Mouse (Mus musculus) CH12.LX (cell line): ENCODE measurements around the gene Zscan5b.

ENCODE experiments used
- CHD2 ChIP-seq: IDR thresholded peaks from 2 replicates; pipeline ENCODE4 v1.6.1; 2011; ENCODE audit warnings: low read length, improper control_type of control experiment
- CTCF ChIP-seq, 2 experiments: IDR thresholded peaks in 1 of 2; conservative IDR thresholded peaks in 1 of 2; 2 replicates each; pipeline ENCODE4 v1.5.1; 2011 to 2012; ENCODE audit warnings: low read depth in 2 of 2, low read length in 2 of 2, improper control_type of control experiment in 1 of 2, inconsistent platforms in 1 of 2, mild to moderate bottlenecking in 1 of 2, moderate library complexity in 1 of 2
- GABPA ChIP-seq: IDR thresholded peaks from 2 replicates; pipeline ENCODE4 v1.6.1; 2012; ENCODE audit warnings: low read depth, low read length, improper control_type of control experiment, inconsistent platforms; ENCODE audit not compliant: insufficient replicate concordance
- MAX ChIP-seq: IDR thresholded peaks from 2 replicates; pipeline ENCODE4 v1.6.1; 2011; ENCODE audit warnings: low read length, improper control_type of control experiment
- NRF1 ChIP-seq: IDR thresholded peaks from 2 replicates; pipeline ENCODE4 v1.6.1; 2014; ENCODE audit warnings: low read depth, mild to moderate bottlenecking, inconsistent platforms, low read length, improper control_type of control experiment, moderate library complexity
- POLR2A ChIP-seq: IDR thresholded peaks from 2 replicates; pipeline ENCODE4 v1.6.1; 2011; ENCODE audit warnings: low read depth, mild to moderate bottlenecking, improper control_type of control experiment, low read length
- USF1 ChIP-seq: IDR thresholded peaks from 2 replicates; pipeline ENCODE4 v1.6.1; 2014; ENCODE audit warnings: low read depth, mild to moderate bottlenecking, inconsistent platforms, low read length, improper control_type of control experiment

- TF ChIP-seq USF1 (no peak), NRF1 (no peak), CTCF (conservative IDR thresholded peaks at IDR 0.05 in 1 of 2, IDR thresholded peaks at IDR 0.05 in 1 of 2; ENCODE audit: low read depth in 2 of 2, low read length in 2 of 2) (no peak), CHD2 (no peak), GABPA (no peak), MAX (no peak), POLR2A (no peak)
Measured at GRCm38 (mm10) chr7:6220147-6220546, 1.9 kb upstream of the Zscan5b start.
